Mouse (Mus musculus): Measurements from ENCODE around the gene Myo6. TPM values are rescaled to one million over a fixed set of nuclear protein-coding genes. Genes with fewer than 3 reads are reported as not detected.

Gene Myo6
- 11.6 TPM for polyA plus RNA-seq (2017; shearing (Covaris generic))

GRCm38 (mm10) chr9:80164611-80165474, at the start of gene Myo6:
TSS of gene Myo6 (plus strand) at chr9:80165031.

Other genes with a start within 250 kb of the Myo6 start
- gene Filip1, start 152.2 kb upstream of the Myo6 start, polyA plus RNA-seq (2017; shearing (Covaris generic)), result 0.87 TPM
- gene Senp6, start 98.1 kb upstream of the Myo6 start, polyA plus RNA-seq (2017; shearing (Covaris generic)), result 33.7 TPM